Mouse (Mus musculus): ENCODE results near the gene Gm11168.
"Not testable (repeated sequence)": the region's sequence is repeated elsewhere in the genome, so short reads cannot be mapped to it uniquely, and the experiment has no call there.

Gene Gm11168

GRCm38 (mm10) chr9:3002794-3003396, at the start of gene Gm11168:
Gene Gm11168, plus strand, starts transcription at chr9:3003346.
- peak in 1 of 2 experiments; percentile 55 for DNase-seq (ENCODE audit: low spot score in 2 of 2)

- peak in 1 of 2 experiments; percentile 6 for DNase-seq (ENCODE audit: low spot score in 2 of 2)
Observed at GRCm38 (mm10) chr9:3000445-3000972, 2.6 kb upstream of the Gm11168 start, which contains the start of gene Gm10722. Gene Gm10722, plus strand, starts transcription at chr9:3000922.

- DNase-seq (ENCODE audit: low spot score in 2 of 2) = peak; percentile 33 to 44
Observed at GRCm38 (mm10) chr9:3001006-3001405, 2.1 kb upstream of the Gm11168 start.

GRCm38 (mm10) chr9:3001948-3002659, 1.0 kb upstream of the Gm11168 start:
- peak; percentile 99 to 100 for DNase-seq (ENCODE audit: low spot score in 2 of 2)

GRCm38 (mm10) chr9:3006179-3006578, 3.0 kb downstream of the Gm11168 start:
- not testable (repeated sequence) for DNase-seq (ENCODE audit: low spot score in 2 of 2)

- peak; percentile 85 to 96 for DNase-seq (ENCODE audit: low spot score in 2 of 2)
Observed at GRCm38 (mm10) chr9:3006636-3007035, 3.5 kb downstream of the Gm11168 start.

GRCm38 (mm10) chr9:3007272-3007671, 4.1 kb downstream of the Gm11168 start:
- DNase-seq (ENCODE audit: low spot score in 2 of 2) = not testable (repeated sequence)

- DNase-seq (ENCODE audit: low spot score in 2 of 2) = not testable (repeated sequence)
Observed at GRCm38 (mm10) chr9:3009331-3009730, 6.2 kb downstream of the Gm11168 start.

- DNase-seq (ENCODE audit: low spot score in 2 of 2) = not testable (repeated sequence)
Observed at GRCm38 (mm10) chr9:3012054-3012621, 9.0 kb downstream of the Gm11168 start.

GRCm38 (mm10) chr9:3012733-3013279, 9.7 kb downstream of the Gm11168 start, which contains the start of gene Gm10721:
Gene Gm10721, plus strand, starts transcription at chr9:3013140.
- DNase-seq (ENCODE audit: low spot score in 2 of 2) = not testable (repeated sequence)

- not testable (repeated sequence) for DNase-seq (ENCODE audit: low spot score in 2 of 2)
Observed at GRCm38 (mm10) chr9:3015354-3015753, 12.2 kb downstream of the Gm11168 start, which contains the start of gene Gm10720. Gene Gm10720, plus strand, starts transcription at chr9:3015654.

GRCm38 (mm10) chr9:3015896-3016295, 12.8 kb downstream of the Gm11168 start:
- DNase-seq (ENCODE audit: low spot score in 2 of 2) = peak in 1 of 2 experiments; percentile 33

GRCm38 (mm10) chr9:3017108-3017507, 14.0 kb downstream of the Gm11168 start, which contains the start of gene Gm10719:
Gene Gm10719, plus strand, starts transcription at chr9:3017408.
- not testable (repeated sequence) for DNase-seq (ENCODE audit: low spot score in 2 of 2)

- DNase-seq (ENCODE audit: low spot score in 2 of 2) = peak in 1 of 2 experiments; percentile 19
Observed at GRCm38 (mm10) chr9:3018944-3019343, 15.8 kb downstream of the Gm11168 start.

GRCm38 (mm10) chr9:3019835-3020727, 16.9 kb downstream of the Gm11168 start:
- DNase-seq (ENCODE audit: low spot score in 2 of 2) = peak; percentile 73 to 95

- DNase-seq (ENCODE audit: low spot score in 2 of 2) = peak; percentile 84 to 92
Observed at GRCm38 (mm10) chr9:3022316-3023008, 19.3 kb downstream of the Gm11168 start.

- peak; percentile 12 to 38 for DNase-seq (ENCODE audit: low spot score in 2 of 2)
Observed at GRCm38 (mm10) chr9:3023312-3023984, 20.3 kb downstream of the Gm11168 start, which contains the start of gene Gm10718. Gene Gm10718, plus strand, starts transcription at chr9:3023547.

GRCm38 (mm10) chr9:3023985-3024648, 21.0 kb downstream of the Gm11168 start:
- peak; percentile 65 to 87 for DNase-seq (ENCODE audit: low spot score in 2 of 2)
